Mouse (Mus musculus) cerebral cortex, adult 2 months (tissue): ENCODE results near the gene Fads6.

Experiments
- WGBS: fragments of 180-500 bp; shearing (Covaris S2); methylation state at CpG from one replicate; pipeline ENCODE4 v1.1.7; 2018; 5-methylcytosine and 5-hydroxymethylcytosine counted together

Fads6 gene

GRCm38 (mm10) chr11:115275954-115276353, 21.5 kb downstream of the Fads6 start:
- WGBS, result 46% methylated on average over 3 of the region's 3 CpGs

GRCm38 (mm10) chr11:115275509-115275908, 22.0 kb downstream of the Fads6 start:
- 81% methylated on average over 6 of the region's 6 CpGs for WGBS

- WGBS, result 91% methylated on average over 6 of the region's 6 CpGs
Measured at GRCm38 (mm10) chr11:115274771-115275170, 22.7 kb downstream of the Fads6 start.

GRCm38 (mm10) chr11:115274178-115274577, 23.3 kb downstream of the Fads6 start:
- WGBS, result 83% methylated on average over 7 of the region's 7 CpGs

- WGBS, result 83% methylated on average over 7 of the region's 7 CpGs
Measured at GRCm38 (mm10) chr11:115273735-115274134, 23.7 kb downstream of the Fads6 start.

- WGBS, result 79% methylated on average over 10 of the region's 10 CpGs
Measured at GRCm38 (mm10) chr11:115272894-115273498, 24.5 kb downstream of the Fads6 start.

- WGBS, result 79% methylated on average over 10 of the region's 10 CpGs
Measured at GRCm38 (mm10) chr11:115271481-115271880, 26.0 kb downstream of the Fads6 start.

- 84% methylated on average over 9 of the region's 9 CpGs for WGBS
Measured at GRCm38 (mm10) chr11:115271052-115271451, 26.4 kb downstream of the Fads6 start.

- WGBS, result 31% methylated on average over 18 of the region's 19 CpGs
Measured at GRCm38 (mm10) chr11:115270148-115270861, 27.2 kb downstream of the Fads6 start.

- WGBS, result 95% methylated on average over 27 of the region's 27 CpGs
Measured at GRCm38 (mm10) chr11:115269330-115270066, 28.0 kb downstream of the Fads6 start.

GRCm38 (mm10) chr11:115267958-115268357, 29.5 kb downstream of the Fads6 start:
- 91% methylated on average over 11 of the region's 11 CpGs for WGBS

- 10% methylated on average over 46 of the region's 50 CpGs for WGBS
Measured at GRCm38 (mm10) chr11:115267061-115267883, 30.2 kb downstream of the Fads6 start, which contains the start of gene Grin2c. Gene Grin2c (minus strand): TSS chr11:115267243.

- 5% methylated on average over 22 of the region's 22 CpGs for WGBS
Measured at GRCm38 (mm10) chr11:115266400-115266778, 31.1 kb downstream of the Fads6 start.

- WGBS, result 11% methylated on average over 20 of the region's 20 CpGs
Measured at GRCm38 (mm10) chr11:115265771-115266399, 31.6 kb downstream of the Fads6 start.

- 16% methylated on average over 39 of the region's 39 CpGs for WGBS
Measured at GRCm38 (mm10) chr11:115264862-115265668, 32.4 kb downstream of the Fads6 start.

- 83% methylated on average over 7 of the region's 7 CpGs for WGBS
Measured at GRCm38 (mm10) chr11:115264136-115264861, 33.2 kb downstream of the Fads6 start.

GRCm38 (mm10) chr11:115262954-115263353, 34.5 kb downstream of the Fads6 start:
- WGBS, result 78% methylated on average over 11 of the region's 11 CpGs

- 82% methylated on average over 4 of the region's 4 CpGs for WGBS
Measured at GRCm38 (mm10) chr11:115259134-115259533, 38.3 kb downstream of the Fads6 start.

- 23% methylated on average over 59 of the region's 59 CpGs for WGBS
Measured at GRCm38 (mm10) chr11:115257775-115258510, 39.5 kb downstream of the Fads6 start.
